Mouse (Mus musculus): ENCODE measurements around the gene Myh3. TPM values are rescaled to one million over a fixed set of nuclear protein-coding genes. Genes with fewer than 3 reads are reported as not detected.
A peak's percentile ranks its signal among the peaks of the same experiment; 100 is the strongest.

Myh3 gene
- total RNA-seq, 1 experiment from 2014 or later: not detected

- ATAC-seq (ENCODE audit: extremely low read depth, insufficient number of reproducible peaks, low FRiP score, poor library complexity, severe bottlenecking): no peak
These were observed 20.3 kb downstream of the Myh3 start for GRCm38 (mm10) chr11:67098427-67098826.

- ATAC-seq (ENCODE audit: extremely low read depth, insufficient number of reproducible peaks, low FRiP score, poor library complexity, severe bottlenecking): no peak
These were observed 21.1 kb downstream of the Myh3 start for GRCm38 (mm10) chr11:67099241-67099640.

GRCm38 (mm10) chr11:67100169-67100568, 22.1 kb downstream of the Myh3 start:
- no peak for ATAC-seq (ENCODE audit: extremely low read depth, insufficient number of reproducible peaks, low FRiP score, poor library complexity, severe bottlenecking)

- 0 out of 2 replicates have a peak, but pooled peaks have one; percentile 42 for ATAC-seq (ENCODE audit: extremely low read depth, insufficient number of reproducible peaks, low FRiP score, poor library complexity, severe bottlenecking)
These were observed 23.6 kb downstream of the Myh3 start for GRCm38 (mm10) chr11:67101713-67102112.

GRCm38 (mm10) chr11:67103256-67103655, 25.2 kb downstream of the Myh3 start:
- no peak for ATAC-seq (ENCODE audit: extremely low read depth, insufficient number of reproducible peaks, low FRiP score, poor library complexity, severe bottlenecking)

GRCm38 (mm10) chr11:67104242-67104641, 26.1 kb downstream of the Myh3 start:
- no peak for ATAC-seq (ENCODE audit: extremely low read depth, insufficient number of reproducible peaks, low FRiP score, poor library complexity, severe bottlenecking)

- ATAC-seq (ENCODE audit: extremely low read depth, insufficient number of reproducible peaks, low FRiP score, poor library complexity, severe bottlenecking): no peak
These were observed 26.6 kb downstream of the Myh3 start for GRCm38 (mm10) chr11:67104714-67105113.

- no peak for ATAC-seq (ENCODE audit: extremely low read depth, insufficient number of reproducible peaks, low FRiP score, poor library complexity, severe bottlenecking)
These were observed 27.6 kb downstream of the Myh3 start for GRCm38 (mm10) chr11:67105689-67106088.

- ATAC-seq (ENCODE audit: extremely low read depth, insufficient number of reproducible peaks, low FRiP score, poor library complexity, severe bottlenecking): no peak
These were observed 28.9 kb downstream of the Myh3 start for GRCm38 (mm10) chr11:67106973-67107372.

GRCm38 (mm10) chr11:67110168-67110948, 32.3 kb downstream of the Myh3 start:
- ATAC-seq (ENCODE audit: extremely low read depth, insufficient number of reproducible peaks, low FRiP score, poor library complexity, severe bottlenecking): no peak

GRCm38 (mm10) chr11:67112019-67112850, 34.1 kb downstream of the Myh3 start:
- ATAC-seq (ENCODE audit: extremely low read depth, insufficient number of reproducible peaks, low FRiP score, poor library complexity, severe bottlenecking): peak; percentile 50; the same call in 1 of the 2 replicates

GRCm38 (mm10) chr11:67112851-67113202, 34.7 kb downstream of the Myh3 start:
- ATAC-seq (ENCODE audit: extremely low read depth, insufficient number of reproducible peaks, low FRiP score, poor library complexity, severe bottlenecking): no peak

GRCm38 (mm10) chr11:67113381-67113780, 35.3 kb downstream of the Myh3 start:
- ATAC-seq (ENCODE audit: extremely low read depth, insufficient number of reproducible peaks, low FRiP score, poor library complexity, severe bottlenecking): no peak

- no peak for ATAC-seq (ENCODE audit: extremely low read depth, insufficient number of reproducible peaks, low FRiP score, poor library complexity, severe bottlenecking)
These were observed 36.2 kb downstream of the Myh3 start for GRCm38 (mm10) chr11:67114261-67114660.

GRCm38 (mm10) chr11:67114901-67115300, 36.8 kb downstream of the Myh3 start:
- ATAC-seq (ENCODE audit: extremely low read depth, insufficient number of reproducible peaks, low FRiP score, poor library complexity, severe bottlenecking): no peak

- no peak for ATAC-seq (ENCODE audit: extremely low read depth, insufficient number of reproducible peaks, low FRiP score, poor library complexity, severe bottlenecking)
These were observed 38.6 kb downstream of the Myh3 start for GRCm38 (mm10) chr11:67116725-67117124.

- ATAC-seq (ENCODE audit: extremely low read depth, insufficient number of reproducible peaks, low FRiP score, poor library complexity, severe bottlenecking): no peak
These were observed 41.5 kb downstream of the Myh3 start for GRCm38 (mm10) chr11:67119539-67120070.

GRCm38 (mm10) chr11:67120697-67121294, 42.7 kb downstream of the Myh3 start:
- no peak for ATAC-seq (ENCODE audit: extremely low read depth, insufficient number of reproducible peaks, low FRiP score, poor library complexity, severe bottlenecking)

GRCm38 (mm10) chr11:67124943-67125342, 46.8 kb downstream of the Myh3 start:
- ATAC-seq (ENCODE audit: extremely low read depth, insufficient number of reproducible peaks, low FRiP score, poor library complexity, severe bottlenecking): no peak

Data from neutrophil, adult 5-6 weeks (primary cell).